Mouse (Mus musculus): Measurements from ENCODE around the gene Cnga2. TPM values are rescaled to one million over a fixed set of nuclear protein-coding genes. Genes with fewer than 3 reads are reported as not detected.

The Cnga2 gene
- 0.12 TPM in 1 of 2 replicates, not detected in the other for polyA plus RNA-seq (2014; fragmentation: Nextera tagmentation; extraction: Ambion mirVana)

- 83% methylated on average over 3 of the region's 3 CpGs for WGBS
- ATAC-seq (replicated peaks; ENCODE audit: low FRiP score) (no peak), DNase-seq (ENCODE audit: low spot score) (no peak)
- no peaks in the 10 kb centered on the region for H3K4me1 ChIP-seq (replicated peaks; ENCODE audit: control insufficient read depth, insufficient read depth, low read length)
- no peaks in the 10 kb centered on the region for H3K9me3 ChIP-seq (ENCODE audit: control insufficient read depth, low read length)
- no peaks in the 10 kb centered on the region for H3K36me3 ChIP-seq (ENCODE audit: control insufficient read depth, insufficient read depth, low read length)
- H3K9ac ChIP-seq (ENCODE audit: low read depth, low read length) = no peak within 1 kb of the TSS
- no peak within 1 kb of the TSS for H3K4me3 ChIP-seq (ENCODE audit: low read depth, low read length)
- H3K27me3 ChIP-seq (replicated peaks; ENCODE audit: control insufficient read depth, insufficient read depth, low read length) = peaks cover 6% of the 10 kb centered on the region
- no peak within 1 kb of the TSS for H3K27ac ChIP-seq (ENCODE audit: low read depth, low read length)
- H3K4me2 ChIP-seq = no peak within 1 kb of the TSS
Measured at GRCm38 (mm10) chrX:71991549-71991948, at the start of gene Cnga2. Gene Cnga2, plus strand, starts transcription at chrX:71991849.

GRCm38 (mm10) chrX:71946631-71947030, 45.0 kb upstream of the Cnga2 start:
- no peak overlapping the region for H3K4me3 ChIP-seq (ENCODE audit: low read depth, low read length)
- no peaks in the 10 kb centered on the region for H3K9me3 ChIP-seq (ENCODE audit: control insufficient read depth, low read length)
- H3K4me2 ChIP-seq = no peak overlapping the region
- H3K27ac ChIP-seq (ENCODE audit: low read depth, low read length) = no peak overlapping the region
- no peak overlapping the region for H3K9ac ChIP-seq (ENCODE audit: low read depth, low read length)
- no peak for DNase-seq (ENCODE audit: low spot score)
- H3K27me3 ChIP-seq (replicated peaks; ENCODE audit: control insufficient read depth, insufficient read depth, low read length) = no peaks in the 10 kb centered on the region
- no peaks in the 10 kb centered on the region for H3K36me3 ChIP-seq (ENCODE audit: control insufficient read depth, insufficient read depth, low read length)
- WGBS = 11% methylated on average over 3 of the region's 3 CpGs
- no peaks in the 10 kb centered on the region for H3K4me1 ChIP-seq (replicated peaks; ENCODE audit: control insufficient read depth, insufficient read depth, low read length)
- ATAC-seq (replicated peaks; ENCODE audit: low FRiP score) = no peak

GRCm38 (mm10) chrX:71958366-71958765, 33.3 kb upstream of the Cnga2 start:
- no peaks in the 10 kb centered on the region for H3K4me1 ChIP-seq (replicated peaks; ENCODE audit: control insufficient read depth, insufficient read depth, low read length)
- H3K9ac ChIP-seq (ENCODE audit: low read depth, low read length) = no peak overlapping the region
- no peak for ATAC-seq (replicated peaks; ENCODE audit: low FRiP score)
- no peak overlapping the region for H3K27ac ChIP-seq (ENCODE audit: low read depth, low read length)
- H3K9me3 ChIP-seq (ENCODE audit: control insufficient read depth, low read length) = no peaks in the 10 kb centered on the region
- H3K27me3 ChIP-seq (replicated peaks; ENCODE audit: control insufficient read depth, insufficient read depth, low read length) = peaks cover 20% of the 10 kb centered on the region
- H3K4me3 ChIP-seq (ENCODE audit: low read depth, low read length) = no peak overlapping the region
- H3K36me3 ChIP-seq (ENCODE audit: control insufficient read depth, insufficient read depth, low read length) = no peaks in the 10 kb centered on the region
- DNase-seq (ENCODE audit: low spot score) = no peak
- H3K4me2 ChIP-seq = no peak overlapping the region

GRCm38 (mm10) chrX:71962073-71963051, 29.3 kb upstream of the Cnga2 start, which contains the start of gene Prrg3:
Gene Prrg3, plus strand, starts transcription at chrX:71962624.
- no peak within 1 kb of the TSS for H3K27ac ChIP-seq (ENCODE audit: low read depth, low read length)
- 23% methylated on average over 52 of the region's 72 CpGs for WGBS
- H3K9ac ChIP-seq (ENCODE audit: low read depth, low read length) = 0 out of 2 replicates have a peak within 1 kb of the TSS, but pooled peaks have one; percentile 20
- no peaks in the 10 kb centered on the region for H3K9me3 ChIP-seq (ENCODE audit: control insufficient read depth, low read length)
- peaks cover 30% of the 10 kb centered on the region for H3K27me3 ChIP-seq (replicated peaks; ENCODE audit: control insufficient read depth, insufficient read depth, low read length)
- no peaks in the 10 kb centered on the region for H3K36me3 ChIP-seq (ENCODE audit: control insufficient read depth, insufficient read depth, low read length)
- DNase-seq (ENCODE audit: low spot score) (peak; percentile 34), ATAC-seq (replicated peaks; ENCODE audit: low FRiP score) (peak; percentile 45)
- peak within 1 kb of the TSS; percentile 43 for H3K4me3 ChIP-seq (ENCODE audit: low read depth, low read length)
- no peaks in the 10 kb centered on the region for H3K4me1 ChIP-seq (replicated peaks; ENCODE audit: control insufficient read depth, insufficient read depth, low read length)
- peak within 1 kb of the TSS; percentile 55 for H3K4me2 ChIP-seq

- H3K36me3 ChIP-seq (ENCODE audit: control insufficient read depth, insufficient read depth, low read length) = no peaks in the 10 kb centered on the region
- peaks cover 30% of the 10 kb centered on the region for H3K27me3 ChIP-seq (replicated peaks; ENCODE audit: control insufficient read depth, insufficient read depth, low read length)
- H3K9ac ChIP-seq (ENCODE audit: low read depth, low read length) = 0 out of 2 replicates have a peak overlapping the region, but pooled peaks have one; percentile 20
- no peak for ATAC-seq (replicated peaks; ENCODE audit: low FRiP score)
- peak overlapping the region; percentile 55 for H3K4me2 ChIP-seq
- no peaks in the 10 kb centered on the region for H3K9me3 ChIP-seq (ENCODE audit: control insufficient read depth, low read length)
- H3K27ac ChIP-seq (ENCODE audit: low read depth, low read length) = no peak overlapping the region
- 49% methylated on average over 9 of the region's 9 CpGs for WGBS
- no peak for DNase-seq (ENCODE audit: low spot score)
- no peaks in the 10 kb centered on the region for H3K4me1 ChIP-seq (replicated peaks; ENCODE audit: control insufficient read depth, insufficient read depth, low read length)
- H3K4me3 ChIP-seq (ENCODE audit: low read depth, low read length) = peak overlapping the region; percentile 43
Measured at GRCm38 (mm10) chrX:71963275-71963912, 28.3 kb upstream of the Cnga2 start.

GRCm38 (mm10) chrX:71968216-71968615, 23.4 kb upstream of the Cnga2 start:
- Histone ChIP-seq H3K4me2 (no peak overlapping the region), H3K4me3 (ENCODE audit: low read depth, low read length) (no peak overlapping the region), H3K27me3 (replicated peaks; ENCODE audit: control insufficient read depth, insufficient read depth, low read length) (peaks cover 10% of the 10 kb centered on the region), H3K9me3 (ENCODE audit: control insufficient read depth, low read length) (no peaks in the 10 kb centered on the region), H3K9ac (ENCODE audit: low read depth, low read length) (no peak overlapping the region), H3K36me3 (ENCODE audit: control insufficient read depth, insufficient read depth, low read length) (no peaks in the 10 kb centered on the region), H3K4me1 (replicated peaks; ENCODE audit: control insufficient read depth, insufficient read depth, low read length) (no peaks in the 10 kb centered on the region), H3K27ac (ENCODE audit: low read depth, low read length) (no peak overlapping the region)
- 83% methylated on average over 1 of the region's 1 CpGs for WGBS
- no peak for DNase-seq (ENCODE audit: low spot score)
- no peak for ATAC-seq (replicated peaks; ENCODE audit: low FRiP score)

- H3K27me3 ChIP-seq (replicated peaks; ENCODE audit: control insufficient read depth, insufficient read depth, low read length) = peaks cover 6% of the 10 kb centered on the region
- no peaks in the 10 kb centered on the region for H3K36me3 ChIP-seq (ENCODE audit: control insufficient read depth, insufficient read depth, low read length)
- no peak overlapping the region for H3K9ac ChIP-seq (ENCODE audit: low read depth, low read length)
- DNase-seq (ENCODE audit: low spot score) (no peak), ATAC-seq (replicated peaks; ENCODE audit: low FRiP score) (no peak)
- 77% methylated on average over 6 of the region's 6 CpGs for WGBS
- no peaks in the 10 kb centered on the region for H3K9me3 ChIP-seq (ENCODE audit: control insufficient read depth, low read length)
- H3K4me2 ChIP-seq = no peak overlapping the region
- H3K4me1 ChIP-seq (replicated peaks; ENCODE audit: control insufficient read depth, insufficient read depth, low read length) = no peaks in the 10 kb centered on the region
- H3K4me3 ChIP-seq (ENCODE audit: low read depth, low read length) = no peak overlapping the region
- no peak overlapping the region for H3K27ac ChIP-seq (ENCODE audit: low read depth, low read length)
Measured at GRCm38 (mm10) chrX:71968816-71969215, 22.8 kb upstream of the Cnga2 start.

GRCm38 (mm10) chrX:71971325-71971724, 20.3 kb upstream of the Cnga2 start:
- no peak overlapping the region for H3K4me3 ChIP-seq (ENCODE audit: low read depth, low read length)
- no peaks in the 10 kb centered on the region for H3K27me3 ChIP-seq (replicated peaks; ENCODE audit: control insufficient read depth, insufficient read depth, low read length)
- no peak overlapping the region for H3K27ac ChIP-seq (ENCODE audit: low read depth, low read length)
- no peaks in the 10 kb centered on the region for H3K4me1 ChIP-seq (replicated peaks; ENCODE audit: control insufficient read depth, insufficient read depth, low read length)
- ATAC-seq (replicated peaks; ENCODE audit: low FRiP score) (no peak), DNase-seq (ENCODE audit: low spot score) (no peak)
- no peak overlapping the region for H3K4me2 ChIP-seq
- no peaks in the 10 kb centered on the region for H3K36me3 ChIP-seq (ENCODE audit: control insufficient read depth, insufficient read depth, low read length)
- no peak overlapping the region for H3K9ac ChIP-seq (ENCODE audit: low read depth, low read length)
- no peaks in the 10 kb centered on the region for H3K9me3 ChIP-seq (ENCODE audit: control insufficient read depth, low read length)
- 61% methylated on average over 5 of the region's 5 CpGs for WGBS
